Mouse (Mus musculus): ENCODE results near the gene Tmem204.
"Not testable (repeated sequence)": the region's sequence is repeated elsewhere in the genome, so short reads cannot be mapped to it uniquely, and the experiment has no call there.

The Tmem204 gene

DNA sequence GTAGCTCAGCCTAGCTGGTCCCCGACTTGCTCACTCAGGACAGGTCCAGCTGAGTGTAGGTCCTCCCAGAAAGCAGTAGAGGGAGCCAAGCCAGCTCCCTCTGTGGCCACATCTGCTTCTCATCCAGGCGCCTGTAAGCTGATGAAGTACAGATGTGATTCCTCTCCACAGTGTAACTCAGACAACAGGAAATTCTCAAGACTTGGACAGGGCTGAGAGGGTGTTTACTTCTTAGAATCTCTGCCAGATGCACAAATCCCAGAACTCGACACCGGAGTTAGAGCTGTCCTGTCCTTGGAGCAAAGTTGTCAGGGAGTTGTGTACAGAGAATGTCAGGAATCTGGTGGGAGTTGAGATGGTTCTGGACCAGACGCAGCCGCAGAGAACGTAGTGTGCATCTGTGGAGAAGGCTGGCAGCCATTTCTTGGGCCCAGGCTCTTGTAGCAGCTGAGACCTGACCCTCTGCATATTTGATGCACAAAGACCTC is at the start of gene Tmem204:
Tmem204 (minus strand) TSS at position 148 of the 488 bp plus-strand sequence.
- DNase-seq (ENCODE audit: low read depth, low spot score) = no peak

DNA sequence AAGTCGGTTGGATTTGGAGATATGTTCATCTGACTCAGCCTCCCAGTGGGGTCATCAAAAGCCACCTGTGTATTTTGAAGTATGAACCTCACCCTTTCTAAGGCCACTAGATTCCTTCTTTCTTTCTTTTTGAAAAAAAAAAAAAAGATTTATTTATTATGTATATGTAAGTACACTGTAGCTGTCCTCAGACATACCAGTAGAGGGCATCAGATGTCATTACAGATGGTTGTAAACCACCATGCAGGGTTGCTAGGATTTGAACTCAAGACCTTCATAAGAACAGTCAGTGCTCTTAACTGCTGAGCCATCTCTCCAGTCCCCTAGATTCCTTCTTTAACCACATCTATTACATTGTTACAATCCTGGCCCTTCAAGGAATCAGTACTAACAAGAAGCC is 46.7 kb upstream of the Tmem204 start:
- no peak for DNase-seq (ENCODE audit: low read depth, low spot score)

DNA sequence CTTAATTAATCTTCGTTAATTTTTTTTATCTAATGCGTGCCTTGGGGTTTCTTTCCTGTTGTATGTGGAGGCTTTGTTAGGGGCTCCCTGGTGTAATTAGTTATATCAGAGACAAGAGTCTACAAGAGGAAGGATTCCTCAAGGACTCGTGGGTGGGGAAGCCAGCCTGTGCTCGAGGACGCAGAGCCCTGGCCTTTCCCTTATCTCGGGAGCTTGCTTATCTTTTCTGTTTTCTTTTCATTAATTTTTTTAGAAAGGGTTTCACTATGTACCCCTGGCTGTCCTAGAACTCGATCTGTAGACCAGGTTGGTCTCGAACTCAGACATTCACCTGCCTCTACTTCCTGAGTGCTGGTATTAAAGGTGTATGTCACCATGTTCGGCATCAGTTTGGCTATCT is 44.3 kb upstream of the Tmem204 start:
- DNase-seq (ENCODE audit: low read depth, low spot score) = no peak

DNA sequence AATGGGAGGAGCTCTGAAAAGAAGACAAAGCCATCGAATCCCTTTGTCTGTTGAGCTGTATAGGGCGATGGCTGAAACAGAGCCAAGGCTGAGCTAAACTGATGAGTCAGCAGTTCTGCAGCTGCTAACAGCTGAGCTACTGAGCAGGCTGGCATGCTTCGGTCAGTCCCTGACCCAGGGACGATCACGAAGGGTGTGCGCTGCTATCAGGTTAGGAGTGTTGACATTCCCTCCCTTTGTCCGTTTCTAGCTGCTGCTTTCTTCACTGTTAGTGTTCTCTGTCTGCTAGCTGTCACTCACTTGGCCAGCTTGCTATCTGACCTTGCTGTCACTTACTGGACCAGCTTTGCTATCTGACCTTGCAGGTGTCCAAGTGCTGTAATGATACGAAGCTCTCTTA is 43.7 kb upstream of the Tmem204 start:
- DNase-seq (ENCODE audit: low read depth, low spot score) = no peak

DNA sequence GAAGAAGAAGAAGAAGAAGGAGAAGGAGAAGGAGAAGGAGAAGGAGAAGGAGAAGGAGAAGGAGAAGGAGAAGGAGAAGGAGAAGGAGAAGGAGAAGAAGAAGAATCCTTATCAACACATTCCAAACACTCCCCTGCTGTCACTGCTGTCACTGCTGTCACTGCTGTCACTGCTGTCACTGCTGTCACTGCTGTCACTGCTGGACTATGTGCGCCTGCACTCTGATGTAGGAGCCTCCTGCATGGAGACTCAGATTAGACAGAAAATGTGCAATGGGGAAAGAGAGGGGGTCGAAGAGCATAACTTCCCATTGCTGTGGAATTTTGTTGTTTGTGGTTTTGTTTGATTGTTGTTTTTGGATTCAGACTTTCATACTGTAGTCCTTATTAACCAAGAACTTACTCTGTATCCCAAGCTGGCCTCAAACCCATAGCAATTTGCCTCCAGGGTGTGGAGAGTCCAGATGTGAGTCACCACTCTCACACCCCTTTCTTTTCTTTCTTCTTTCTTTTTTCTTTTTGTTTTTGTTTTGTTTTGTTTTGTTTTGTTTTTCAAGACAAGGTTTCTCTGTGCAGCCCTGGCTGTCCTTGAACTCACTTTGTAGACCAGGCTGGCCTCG is 42.2 kb upstream of the Tmem204 start:
- DNase-seq (ENCODE audit: low read depth, low spot score) = not testable (repeated sequence)

DNA sequence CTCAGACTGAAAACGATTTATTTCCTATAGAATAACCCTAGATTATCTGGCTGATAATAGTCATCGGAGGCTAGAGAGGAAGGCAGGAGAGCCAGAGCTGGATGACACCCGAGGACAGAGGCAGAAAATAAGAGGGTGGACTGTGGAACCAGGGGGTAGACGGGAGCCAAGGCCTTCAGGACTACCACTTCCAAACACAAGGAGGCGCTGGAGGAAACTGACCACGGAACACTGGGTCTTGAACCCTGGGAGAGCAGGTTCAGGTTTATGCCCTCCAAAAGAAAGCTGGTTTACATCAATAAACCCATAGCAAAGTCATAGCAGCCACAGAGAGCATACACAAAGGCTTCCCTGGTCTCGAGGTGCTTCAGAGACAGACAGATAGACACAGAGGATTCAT is 40.6 kb upstream of the Tmem204 start:
- DNase-seq (ENCODE audit: low read depth, low spot score) = no peak

DNA sequence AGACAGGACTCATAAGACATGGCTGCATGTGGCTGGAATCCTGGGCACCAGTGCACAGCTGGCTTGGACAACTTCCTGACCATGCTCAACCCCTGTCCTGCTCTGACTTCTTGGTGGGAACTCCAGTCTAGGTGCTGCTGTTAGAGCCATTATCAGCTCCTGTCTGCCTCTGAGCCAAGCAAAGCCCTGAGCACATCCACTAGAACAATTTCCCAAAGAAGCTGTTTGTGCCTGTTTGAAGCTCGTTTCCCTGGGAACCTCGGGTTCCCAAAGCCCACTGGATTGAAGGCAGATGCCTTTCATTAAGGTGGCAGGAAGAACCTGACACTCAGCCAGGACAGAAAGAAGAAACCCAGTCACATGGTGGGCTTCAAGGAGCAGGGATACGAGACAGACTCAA is 37.0 kb upstream of the Tmem204 start, which contains the start of gene Ptx4:
Ptx4 (plus strand) TSS at position 355 of the 400 bp plus-strand sequence.
- no peak for DNase-seq (ENCODE audit: low read depth, low spot score)

DNA sequence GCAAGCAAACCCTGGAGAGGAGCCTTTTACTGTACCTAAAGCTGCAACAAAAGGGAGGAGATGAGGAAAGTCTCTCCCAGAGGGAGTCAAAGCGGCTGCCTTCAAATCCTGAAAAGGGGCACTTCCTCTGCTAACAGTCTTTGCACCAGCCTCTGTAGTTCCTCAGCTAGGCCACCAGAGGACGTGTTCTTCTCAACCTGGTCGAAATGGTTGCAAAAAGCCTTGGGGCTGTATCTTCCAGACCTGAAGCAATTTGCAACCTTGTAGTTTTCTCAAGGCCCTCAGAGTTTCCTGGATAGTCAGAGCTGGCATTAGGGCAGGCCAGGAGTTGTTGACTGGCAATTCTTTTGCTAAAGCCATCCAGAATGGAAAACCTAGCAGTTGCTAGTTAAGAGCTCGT is 33.9 kb upstream of the Tmem204 start:
- no peak for DNase-seq (ENCODE audit: low read depth, low spot score)

DNA sequence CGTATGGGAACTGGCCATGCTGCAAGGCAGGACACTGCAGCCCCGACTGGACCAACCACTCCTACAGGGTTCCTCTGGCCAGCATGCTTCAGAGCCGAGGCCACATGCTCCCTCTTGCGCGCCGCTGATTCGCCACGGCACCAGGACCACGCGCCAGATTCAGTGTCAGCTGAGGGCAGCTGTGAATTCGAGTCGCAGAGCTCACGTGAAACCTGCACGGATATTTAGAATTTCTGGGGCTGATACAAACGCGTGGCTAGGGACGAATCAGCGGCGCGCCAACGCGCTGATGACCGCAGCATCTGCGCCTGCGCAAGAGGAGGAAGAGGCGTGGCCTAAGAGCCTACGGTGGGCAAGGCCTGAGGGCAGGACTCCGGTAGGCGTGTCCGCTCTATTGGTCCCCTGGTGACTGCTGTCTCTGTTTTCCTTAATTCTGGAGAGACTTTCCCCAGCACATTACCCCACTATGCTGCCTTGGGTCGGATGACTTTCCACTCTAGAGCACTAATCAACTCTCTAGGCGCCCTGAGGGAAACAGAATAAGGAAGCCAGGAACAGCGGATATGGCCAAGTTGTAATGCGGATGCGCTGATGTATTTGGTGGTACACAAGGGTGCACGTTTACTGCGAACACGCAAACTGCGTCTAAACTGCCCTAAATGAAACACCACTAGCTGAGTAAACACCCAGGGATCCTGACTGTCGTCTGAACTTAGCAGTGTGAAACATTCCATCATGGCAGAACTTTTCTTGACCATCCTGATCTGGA is 32.5 kb upstream of the Tmem204 start, which contains the start of gene Telo2:
Telo2 (minus strand) TSS at position 304 of the 769 bp plus-strand sequence.
- peak; percentile 87 for DNase-seq (ENCODE audit: low read depth, low spot score)

DNA sequence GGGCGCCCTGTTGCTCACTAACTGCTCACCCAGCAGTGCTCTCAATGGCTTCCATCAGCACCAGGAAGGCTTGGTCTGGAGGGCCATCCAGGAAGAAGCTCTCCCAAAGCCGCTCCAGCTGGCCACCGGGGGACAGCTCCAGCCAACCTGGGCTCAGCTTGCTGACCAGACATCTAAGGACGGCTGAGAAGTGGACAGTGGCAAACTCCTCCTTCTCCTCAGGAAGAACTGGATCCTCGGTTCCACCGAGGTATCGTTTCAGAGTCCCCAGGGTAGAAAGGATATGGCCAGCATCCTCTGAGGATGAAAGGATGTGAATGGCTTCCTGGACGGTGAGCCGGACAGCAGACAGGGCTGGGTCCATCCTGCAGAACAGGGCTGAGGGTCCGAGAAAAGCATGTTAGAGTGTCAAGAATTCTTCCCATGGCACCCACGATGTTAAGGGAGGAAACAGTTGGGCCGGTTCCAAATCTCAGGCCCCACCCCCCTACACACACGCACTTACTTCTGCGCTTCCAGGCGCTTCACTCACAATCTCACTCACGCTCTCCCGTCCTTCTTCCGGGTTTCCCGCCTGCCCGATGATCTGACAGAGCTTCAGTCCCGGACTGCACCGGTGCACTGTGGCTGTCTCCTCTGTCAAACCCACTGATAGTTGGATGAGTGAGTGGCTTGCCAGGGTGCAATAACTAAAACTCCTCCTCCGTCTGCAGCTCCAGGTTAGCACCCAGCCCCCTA is 31.7 kb upstream of the Tmem204 start:
- DNase-seq (ENCODE audit: low read depth, low spot score) = no peak

DNA sequence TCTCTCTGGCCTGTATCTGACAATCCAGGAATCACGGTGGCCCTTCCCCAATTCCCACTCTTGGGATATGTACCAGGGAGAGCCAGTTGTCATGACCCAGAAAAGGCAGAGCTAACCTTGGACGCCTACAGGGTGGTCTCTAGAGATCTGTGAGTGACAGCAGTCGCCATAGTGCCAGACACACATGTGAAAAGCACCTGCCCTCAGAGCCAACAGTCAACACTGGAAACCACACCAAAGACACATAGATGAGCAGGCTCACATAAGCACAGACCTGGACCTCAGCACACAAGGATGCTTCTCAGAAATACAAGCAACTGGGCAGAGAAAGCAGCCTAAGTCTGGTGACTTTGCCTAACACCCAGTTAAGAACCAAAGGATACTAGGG is 29.0 kb upstream of the Tmem204 start:
- DNase-seq (ENCODE audit: low read depth, low spot score) = no peak

DNA sequence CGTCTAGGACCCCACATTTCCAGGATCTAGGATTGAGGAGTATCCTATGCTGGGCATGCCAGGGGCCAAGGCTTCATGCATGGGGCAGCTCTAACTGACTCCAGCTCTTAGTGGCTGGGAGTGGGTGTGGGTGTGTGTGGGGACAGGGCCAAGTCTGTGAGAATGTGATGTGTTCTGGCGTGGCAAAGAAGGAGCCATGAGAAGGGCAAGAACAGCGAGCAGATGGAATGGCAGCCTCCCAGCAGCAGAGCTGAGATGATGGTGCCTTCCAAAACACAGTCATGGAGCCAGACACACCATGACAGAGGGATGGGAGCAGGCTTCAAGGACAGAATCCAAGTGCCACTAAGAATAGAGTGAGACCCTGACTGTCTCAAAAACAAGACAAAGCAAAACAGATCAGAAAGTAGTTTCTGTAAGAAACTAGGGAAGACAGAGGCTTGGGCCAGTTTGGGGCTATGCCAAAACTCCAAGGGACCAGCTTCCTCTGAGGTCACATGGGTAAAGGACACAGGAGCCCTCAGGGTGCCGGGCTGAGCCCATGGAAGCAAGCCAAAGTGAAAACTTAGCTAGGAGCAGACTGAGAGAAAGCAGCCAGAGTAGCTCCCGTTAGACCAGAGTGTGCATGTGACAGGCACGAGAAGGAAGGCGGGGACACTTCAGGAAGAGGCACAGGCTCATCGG is 28.5 kb upstream of the Tmem204 start:
- no peak for DNase-seq (ENCODE audit: low read depth, low spot score)

DNA sequence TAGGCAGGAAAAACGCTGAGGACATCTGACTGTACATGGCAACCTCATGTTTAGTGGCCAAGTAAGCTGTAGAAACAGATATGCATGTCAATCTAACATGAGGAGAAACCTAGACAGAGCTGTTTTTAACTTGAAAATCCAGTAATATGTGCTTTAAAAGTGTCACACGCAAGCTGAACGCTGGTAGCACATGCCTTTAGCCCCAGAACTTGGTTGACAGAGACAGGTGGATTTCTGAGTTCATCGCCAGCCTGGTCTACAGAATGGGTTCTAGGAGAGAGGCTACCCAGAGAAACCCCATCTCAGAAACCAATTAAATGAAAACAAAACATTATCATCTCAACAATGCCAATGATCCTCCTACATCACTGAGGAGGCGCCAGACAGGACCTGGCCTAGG is 27.8 kb upstream of the Tmem204 start:
- DNase-seq (ENCODE audit: low read depth, low spot score) = no peak

DNA sequence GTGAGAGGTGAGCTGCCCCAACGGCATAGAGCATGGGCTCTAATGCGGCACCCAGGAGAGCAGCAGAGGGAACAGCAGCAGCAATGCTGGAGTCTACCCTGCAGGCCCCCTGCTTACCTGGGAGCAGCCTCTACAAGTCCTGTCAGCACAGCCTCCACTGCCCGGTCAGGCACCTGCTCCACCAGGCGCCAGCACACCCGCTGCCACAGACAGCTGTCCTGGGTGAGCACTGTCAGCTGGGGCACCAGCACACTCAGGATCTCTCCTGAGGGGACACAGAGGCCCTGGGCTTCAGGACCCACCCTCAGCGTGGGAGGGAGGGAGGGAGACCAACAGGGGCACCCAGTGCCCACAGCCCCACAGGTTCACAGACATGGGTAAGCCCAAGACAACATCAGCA is 27.2 kb upstream of the Tmem204 start:
- no peak for DNase-seq (ENCODE audit: low read depth, low spot score)

DNA sequence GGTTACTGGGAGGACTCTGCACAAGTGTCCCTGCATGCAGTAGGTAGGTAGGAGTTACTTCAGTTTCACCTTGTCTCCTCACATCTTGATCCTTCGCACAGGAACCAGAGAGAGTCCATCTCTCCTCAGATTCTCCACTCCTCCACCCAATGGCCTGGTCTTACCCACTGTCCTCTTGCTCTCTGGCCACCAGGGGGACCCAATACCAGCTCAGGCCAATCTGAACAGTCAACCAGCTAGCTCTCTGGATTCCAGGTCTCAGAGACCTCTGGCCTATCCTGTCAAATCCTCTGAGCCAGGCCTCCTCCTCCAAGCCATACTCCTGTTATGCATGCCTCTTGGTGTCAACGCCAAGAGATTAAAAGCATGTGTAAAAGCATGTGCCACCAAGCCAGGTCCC is 26.2 kb upstream of the Tmem204 start:
- DNase-seq (ENCODE audit: low read depth, low spot score) = peak; percentile 48

DNA sequence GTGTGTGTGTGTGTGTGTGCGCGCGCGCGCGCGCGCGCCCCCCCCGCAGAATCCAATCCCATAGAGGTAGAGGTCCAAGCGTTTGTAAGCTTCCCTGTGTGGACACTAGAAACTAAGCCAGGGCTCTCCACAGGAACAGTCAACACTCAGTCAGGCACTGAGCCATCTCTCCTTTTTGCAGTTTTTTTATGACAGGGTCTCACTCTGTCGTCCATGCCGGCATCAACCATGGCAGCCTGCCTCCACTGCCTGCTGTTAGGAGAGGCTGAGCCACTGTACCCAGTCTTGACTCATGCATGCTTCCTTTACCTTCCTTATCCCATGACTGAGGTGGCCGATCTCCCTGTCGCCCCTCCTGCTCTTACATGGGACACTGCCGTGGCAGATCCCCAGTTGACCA is 24.4 kb upstream of the Tmem204 start:
- no peak for DNase-seq (ENCODE audit: low read depth, low spot score)

DNA sequence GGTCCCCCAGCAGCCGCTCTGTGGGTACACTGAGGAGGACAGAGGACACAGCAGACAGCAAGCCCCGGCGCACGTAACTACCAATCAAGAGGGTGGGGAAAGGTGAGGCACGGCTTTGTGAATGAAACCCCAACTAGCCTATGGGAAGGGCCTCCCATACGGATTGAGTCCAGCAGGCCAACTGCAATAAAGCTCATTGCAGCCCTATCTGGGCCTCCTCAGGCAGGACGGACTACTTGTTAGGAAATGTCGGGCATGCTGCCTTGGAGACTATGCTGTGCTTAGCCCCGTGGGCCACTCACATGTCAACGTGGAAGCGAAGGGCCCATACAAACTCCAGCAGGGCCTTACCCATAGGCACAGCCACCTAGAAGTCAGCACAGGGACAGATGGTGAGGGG is 17.9 kb upstream of the Tmem204 start:
- no peak for DNase-seq (ENCODE audit: low read depth, low spot score)

DNA sequence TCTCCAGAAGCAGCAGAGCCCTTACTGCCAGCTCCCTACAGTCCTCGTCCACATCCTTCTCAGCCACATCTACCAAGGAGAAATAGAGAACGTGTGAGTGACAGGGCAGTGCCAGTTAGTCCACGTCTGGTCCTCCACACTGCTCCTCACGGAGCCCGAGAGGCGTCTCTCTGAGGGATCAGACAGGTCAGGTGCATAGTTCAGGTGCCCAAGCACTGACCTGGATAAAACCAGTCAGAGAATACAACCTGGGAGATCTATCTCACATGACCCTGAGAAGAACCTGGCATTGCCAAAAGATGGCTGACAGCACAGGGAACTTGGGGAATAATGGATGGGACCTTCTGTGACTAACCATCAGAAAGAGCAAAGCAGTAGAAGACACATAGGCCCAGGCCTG is 16.7 kb upstream of the Tmem204 start:
- no peak for DNase-seq (ENCODE audit: low read depth, low spot score)

DNA sequence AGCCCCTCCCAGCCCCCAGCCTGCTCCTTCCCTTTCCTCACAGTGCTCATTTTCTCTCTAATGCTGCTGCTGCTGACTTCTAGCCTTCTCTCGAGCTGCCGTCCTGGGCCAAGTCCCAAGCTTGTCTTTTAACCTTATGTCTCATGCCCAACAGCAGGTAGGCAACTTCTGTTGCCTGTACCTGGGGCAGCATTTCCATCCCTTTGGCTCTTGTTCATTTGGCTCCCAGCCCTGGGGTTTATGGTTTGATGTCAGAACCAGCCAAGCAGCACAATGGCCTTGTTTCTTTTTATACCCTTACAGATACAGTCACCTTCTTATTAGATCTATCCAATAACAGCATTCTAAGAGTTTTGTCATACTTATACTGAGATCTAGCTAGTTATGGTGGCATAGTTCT is 12.8 kb upstream of the Tmem204 start:
- no peak for DNase-seq (ENCODE audit: low read depth, low spot score)

DNA sequence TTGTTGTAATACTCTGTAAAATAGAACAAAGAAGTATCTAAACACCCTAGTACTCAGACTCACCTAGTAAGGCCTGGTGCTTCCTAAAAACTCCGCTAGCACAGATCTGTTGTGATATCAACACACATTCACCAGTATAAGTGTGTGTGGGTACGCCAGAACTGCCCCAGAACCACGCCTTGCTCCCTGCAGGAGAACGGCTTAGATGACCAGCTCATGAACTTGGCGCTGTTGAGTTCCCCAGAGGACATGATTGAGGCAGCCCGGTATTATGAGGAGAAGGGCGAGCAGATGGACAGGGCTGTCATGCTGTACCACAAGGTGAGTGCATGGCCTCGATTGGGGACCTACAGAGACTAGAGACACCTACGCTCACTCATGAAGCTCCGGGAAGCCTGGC is 7.1 kb upstream of the Tmem204 start:
- DNase-seq (ENCODE audit: low read depth, low spot score) = no peak

DNA sequence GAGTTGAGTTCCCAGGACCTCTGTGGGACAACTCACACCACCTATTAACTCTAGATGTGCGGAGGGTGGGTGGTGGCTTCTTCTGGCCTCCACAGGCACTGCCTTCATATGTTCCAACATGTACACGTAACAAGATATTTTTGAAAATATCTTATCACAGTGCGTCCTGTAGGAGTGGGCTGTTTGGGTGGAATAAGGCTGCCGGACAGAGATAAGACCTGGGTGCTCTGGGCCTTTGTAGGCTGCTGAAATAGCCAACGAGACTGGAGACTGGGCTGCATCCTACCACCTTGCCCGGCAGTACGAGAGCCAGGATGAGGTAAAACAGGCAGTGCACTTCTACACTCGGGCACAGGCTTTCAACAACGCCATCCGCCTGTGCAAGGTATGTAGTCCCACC is 5.8 kb upstream of the Tmem204 start:
- no peak for DNase-seq (ENCODE audit: low read depth, low spot score)

DNA sequence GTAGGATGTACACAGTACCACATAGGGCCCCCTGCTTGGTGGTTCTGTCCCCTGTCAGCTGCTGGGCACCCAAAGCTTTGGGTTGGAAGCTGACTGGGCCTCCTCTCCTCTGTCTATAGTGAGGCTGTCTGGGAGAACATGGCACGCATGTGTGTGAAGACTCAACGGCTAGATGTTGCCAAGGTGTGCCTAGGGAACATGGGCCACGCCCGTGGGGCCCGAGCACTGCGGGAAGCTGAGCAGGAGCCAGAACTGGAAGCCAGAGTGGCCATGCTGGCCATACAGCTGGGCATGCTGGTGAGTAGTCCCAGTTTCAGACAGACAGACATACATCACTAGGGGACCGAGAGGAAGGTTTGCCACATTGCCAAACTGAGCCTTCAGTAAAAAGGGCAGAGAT is 3.3 kb upstream of the Tmem204 start:
- DNase-seq (ENCODE audit: low read depth, low spot score) = no peak

Measured in retina, postnatal 7 days (tissue).